Mouse (Mus musculus): ENCODE measurements around the gene Ano1.

The Ano1 gene

GRCm38 (mm10) chr7:144696764-144697704, 54.7 kb downstream of the Ano1 start:
- DNase-seq, result no peak

GRCm38 (mm10) chr7:144689855-144690254, 61.9 kb downstream of the Ano1 start:
- DNase-seq, result no peak

GRCm38 (mm10) chr7:144689136-144689535, 62.6 kb downstream of the Ano1 start:
- DNase-seq, result no peak

- DNase-seq, result no peak
These were observed 64.0 kb downstream of the Ano1 start for GRCm38 (mm10) chr7:144687663-144688381.

- no peak for DNase-seq
These were observed 66.8 kb downstream of the Ano1 start for GRCm38 (mm10) chr7:144684947-144685346.

- DNase-seq, result no peak
These were observed 67.3 kb downstream of the Ano1 start for GRCm38 (mm10) chr7:144684467-144684866.

GRCm38 (mm10) chr7:144680096-144680495, 71.7 kb downstream of the Ano1 start:
- DNase-seq, result no peak

- DNase-seq, result no peak
These were observed 73.3 kb downstream of the Ano1 start for GRCm38 (mm10) chr7:144678241-144679030.

- no peak for DNase-seq
These were observed 74.3 kb downstream of the Ano1 start for GRCm38 (mm10) chr7:144677341-144678086.

GRCm38 (mm10) chr7:144675632-144676031, 76.1 kb downstream of the Ano1 start:
- no peak for DNase-seq

GRCm38 (mm10) chr7:144669895-144670294, 81.9 kb downstream of the Ano1 start:
- no peak for DNase-seq

- DNase-seq, result no peak
These were observed 83.0 kb downstream of the Ano1 start for GRCm38 (mm10) chr7:144668603-144669278.

- DNase-seq, result no peak
These were observed 84.7 kb downstream of the Ano1 start for GRCm38 (mm10) chr7:144667091-144667490.

GRCm38 (mm10) chr7:144665585-144665984, 86.2 kb downstream of the Ano1 start:
- no peak for DNase-seq

- DNase-seq, result no peak
These were observed 88.2 kb downstream of the Ano1 start for GRCm38 (mm10) chr7:144663566-144663965.

- no peak for DNase-seq
These were observed 95.4 kb downstream of the Ano1 start for GRCm38 (mm10) chr7:144656261-144656967.

GRCm38 (mm10) chr7:144653681-144654425, 97.9 kb downstream of the Ano1 start:
- peak; percentile 30 for DNase-seq

GRCm38 (mm10) chr7:144647547-144647946, 104.2 kb downstream of the Ano1 start:
- peak; percentile 28 for DNase-seq

- no peak for DNase-seq
These were observed 111.0 kb downstream of the Ano1 start for GRCm38 (mm10) chr7:144640817-144641216.

GRCm38 (mm10) chr7:144636000-144636399, 115.8 kb downstream of the Ano1 start:
- no peak for DNase-seq

All from cerebellum, adult 9-11 months (tissue).